Mouse (Mus musculus) hindbrain, embryonic 12.5 days (tissue): Measurements from ENCODE around the gene Exosc6. TPM values are rescaled to one million over a fixed set of nuclear protein-coding genes. Genes with fewer than 3 reads are reported as not detected.
A peak's percentile ranks its signal among the peaks of the same experiment; 100 is the strongest.
"Not testable (repeated sequence)": the region's sequence is repeated elsewhere in the genome, so short reads cannot be mapped to it uniquely, and the experiment has no call there.

Experiments used
- ATAC-seq: fragments of 200-750 bp; cut with Nextera tagmentation; 2 replicates; pipeline ENCODE4 v1.8.0; 2017; ENCODE audit warnings: moderate TSS enrichment; ENCODE audit not compliant: low FRiP score
- H3K27ac ChIP-seq: fragments of 300-500 bp; sonication (generic); 2 replicates; pipeline ENCODE4 v1.5.1; 2016; ENCODE audit warnings: mild to moderate bottlenecking
- H3K27me3 ChIP-seq: fragments of 300-500 bp; sonication (generic); 2 replicates; pipeline ENCODE4 v1.6.1; 2016; ENCODE audit warnings: mild to moderate bottlenecking
- H3K36me3 ChIP-seq: fragments of 300-500 bp; sonication (generic); 2 replicates; pipeline ENCODE4 v1.6.1; 2016; ENCODE audit warnings: mild to moderate bottlenecking
- H3K4me1 ChIP-seq: fragments of 300-500 bp; sonication (generic); 2 replicates; pipeline ENCODE4 v1.6.1; 2016
- H3K4me2 ChIP-seq: fragments of 300-500 bp; sonication (generic); replicated peaks from 2 replicates; pipeline ENCODE4 v1.6.1; 2016; ENCODE audit warnings: mild to moderate bottlenecking
- H3K4me3 ChIP-seq: fragments of 300-500 bp; sonication (generic); 2 replicates; pipeline ENCODE4 v1.5.1; 2016; ENCODE audit warnings: mild to moderate bottlenecking
- H3K9ac ChIP-seq: fragments of 300-500 bp; sonication (generic); 2 replicates; pipeline ENCODE4 v1.6.1; 2016; ENCODE audit warnings: mild to moderate bottlenecking, moderate library complexity
- H3K9me3 ChIP-seq: fragments of 300-500 bp; sonication (generic); replicated peaks from 2 replicates; pipeline ENCODE4 v1.6.1; 2016; ENCODE audit warnings: mild to moderate bottlenecking
- WGBS: fragments of 180-500 bp; shearing (Covaris S2); methylation state at CpG from one replicate; pipeline ENCODE4 v1.1.7; 2016; 5-methylcytosine and 5-hydroxymethylcytosine counted together
- polyA plus RNA-seq: library from polyadenylated mRNA; unstranded; fragments of >200 nt; fragmentation: Nextera tagmentation; extraction: Ambion mirVana; gene quantifications from 2 replicates; pipeline ENCODE4 v1.2.1, GENCODE M21; 2016

Exosc6 gene
- 3.2 TPM in 1 of 2 replicates, not detected in the other for polyA plus RNA-seq

- peak within 1 kb of the TSS; percentile 94 for H3K9ac ChIP-seq
- peak within 1 kb of the TSS; percentile 78 for H3K27ac ChIP-seq
- H3K36me3 ChIP-seq, result peaks cover 57% of the 10 kb centered on the region
- peak within 1 kb of the TSS; percentile 100 for H3K4me3 ChIP-seq
- peaks cover 19% of the 10 kb centered on the region for H3K4me1 ChIP-seq
- peak; percentile 95 for ATAC-seq
- under 1% methylated on average over 57 of the region's 68 CpGs for WGBS
- peak within 1 kb of the TSS; percentile 99 for H3K4me2 ChIP-seq
- no peaks in the 10 kb centered on the region for H3K9me3 ChIP-seq
- no peaks in the 10 kb centered on the region for H3K27me3 ChIP-seq
Measured at GRCm38 (mm10) chr8:111056158-111056663, at the start of gene Exosc6. Gene Exosc6, plus strand, starts transcription at chr8:111056339.

- not testable (repeated sequence) for H3K4me1 ChIP-seq, H3K4me2 ChIP-seq, H3K4me3 ChIP-seq, H3K9me3 ChIP-seq, ATAC-seq, H3K27me3 ChIP-seq, H3K27ac ChIP-seq, H3K9ac ChIP-seq
- H3K36me3 ChIP-seq, result peaks cover 48% of the 10 kb centered on the region
- 90% methylated on average over 7 of the region's 10 CpGs for WGBS
Measured at GRCm38 (mm10) chr8:111010230-111010991, 45.7 kb upstream of the Exosc6 start.

GRCm38 (mm10) chr8:111026609-111027008 lies 29.5 kb upstream of the Exosc6 start:
- not testable (repeated sequence) for H3K4me2 ChIP-seq, H3K9ac ChIP-seq
- WGBS, result 78% methylated on average over 2 of the region's 2 CpGs

GRCm38 (mm10) chr8:111027391-111027937 lies 28.7 kb upstream of the Exosc6 start:
- H3K36me3 ChIP-seq, result no peaks in the 10 kb centered on the region
- H3K4me1 ChIP-seq, result peaks cover 3% of the 10 kb centered on the region; the same call in 1 of the 2 replicates
- H3K9me3 ChIP-seq, result no peaks in the 10 kb centered on the region
- peaks cover 10% of the 10 kb centered on the region; the same call in 1 of the 2 replicates for H3K27me3 ChIP-seq
- H3K4me2 ChIP-seq, result peak overlapping the region; percentile 60
- ATAC-seq, result peak; percentile 88
- no peak overlapping the region for H3K27ac ChIP-seq
- under 1% methylated on average over 31 of the region's 31 CpGs for WGBS
- H3K9ac ChIP-seq, result peak overlapping the region; percentile 72
- peak overlapping the region; percentile 59 for H3K4me3 ChIP-seq

More at GRCm38 (mm10) chr8:111026609-111027008, 29.5 kb upstream of the Exosc6 start:
- not testable (repeated sequence) for H3K4me3 ChIP-seq, H3K36me3 ChIP-seq, H3K9me3 ChIP-seq, H3K27ac ChIP-seq, ATAC-seq, H3K4me1 ChIP-seq, H3K27me3 ChIP-seq

- Histone ChIP-seq H3K4me2 (no peak overlapping the region), H3K9ac (no peak overlapping the region), H3K9me3 (no peaks in the 10 kb centered on the region), H3K27ac (no peak overlapping the region), H3K4me1 (peaks cover 7% of the 10 kb centered on the region), H3K27me3 (peaks cover 10% of the 10 kb centered on the region; the same call in 1 of the 2 replicates), H3K4me3 (no peak overlapping the region), H3K36me3 (no peaks in the 10 kb centered on the region)
- WGBS, result 65% methylated on average over 4 of the region's 4 CpGs
- ATAC-seq, result no peak
Measured at GRCm38 (mm10) chr8:111029589-111029988, 26.6 kb upstream of the Exosc6 start.

- Histone ChIP-seq H3K4me3 (no peak overlapping the region), H3K4me2 (no peak overlapping the region), H3K36me3 (no peaks in the 10 kb centered on the region), H3K4me1 (peaks cover 12% of the 10 kb centered on the region), H3K27me3 (peaks cover 10% of the 10 kb centered on the region; the same call in 1 of the 2 replicates), H3K27ac (no peak overlapping the region), H3K9me3 (no peaks in the 10 kb centered on the region), H3K9ac (no peak overlapping the region)
- WGBS, result 83% methylated on average over 6 of the region's 6 CpGs
- ATAC-seq, result no peak
Measured at GRCm38 (mm10) chr8:111030045-111030444, 26.1 kb upstream of the Exosc6 start.

- Histone ChIP-seq H3K9ac (no peak within 1 kb of the TSS), H3K4me2 (no peak within 1 kb of the TSS), H3K27ac (no peak within 1 kb of the TSS), H3K9me3 (no peaks in the 10 kb centered on the region), H3K27me3 (peaks cover 10% of the 10 kb centered on the region; the same call in 1 of the 2 replicates), H3K36me3 (no peaks in the 10 kb centered on the region), H3K4me1 (peaks cover 18% of the 10 kb centered on the region), H3K4me3 (no peak within 1 kb of the TSS)
- 94% methylated on average over 19 of the region's 19 CpGs for WGBS
- ATAC-seq, result no peak
Measured at GRCm38 (mm10) chr8:111031572-111031971, 24.6 kb upstream of the Exosc6 start, which contains the start of gene Ddx19b. Gene Ddx19b, minus strand, starts transcription at chr8:111031751.

- Histone ChIP-seq H3K36me3 (peaks cover 9% of the 10 kb centered on the region), H3K27me3 (peaks cover 10% of the 10 kb centered on the region; the same call in 1 of the 2 replicates), H3K4me2 (peak within 1 kb of the TSS; percentile 75), H3K27ac (peak within 1 kb of the TSS; percentile 91), H3K4me3 (peak within 1 kb of the TSS; percentile 82), H3K9me3 (no peaks in the 10 kb centered on the region), H3K4me1 (peaks cover 15% of the 10 kb centered on the region), H3K9ac (peak within 1 kb of the TSS; percentile 82)
- no peak for ATAC-seq
- 95% methylated on average over 7 of the region's 7 CpGs for WGBS
Measured at GRCm38 (mm10) chr8:111032916-111033315, 23.2 kb upstream of the Exosc6 start, which contains the start of gene Aars. Gene Aars, plus strand, starts transcription at chr8:111033144.

- peaks cover 15% of the 10 kb centered on the region for H3K4me1 ChIP-seq
- H3K4me2 ChIP-seq, result peak overlapping the region; percentile 75
- H3K4me3 ChIP-seq, result peak overlapping the region; percentile 82
- ATAC-seq, result peak; percentile 99
- H3K27me3 ChIP-seq, result peaks cover 10% of the 10 kb centered on the region; the same call in 1 of the 2 replicates
- peak overlapping the region; percentile 91 for H3K27ac ChIP-seq
- WGBS, result 7% methylated on average over 37 of the region's 37 CpGs
- H3K9ac ChIP-seq, result peak overlapping the region; percentile 82
- peaks cover 15% of the 10 kb centered on the region for H3K36me3 ChIP-seq
- H3K9me3 ChIP-seq, result no peaks in the 10 kb centered on the region
Measured at GRCm38 (mm10) chr8:111033482-111034215, 22.5 kb upstream of the Exosc6 start.

GRCm38 (mm10) chr8:111034276-111034675 lies 21.9 kb upstream of the Exosc6 start:
- Histone ChIP-seq H3K9me3 (no peaks in the 10 kb centered on the region), H3K9ac (peak overlapping the region; percentile 82), H3K4me3 (peak overlapping the region; percentile 82), H3K4me2 (peak overlapping the region; percentile 75), H3K27me3 (peaks cover 10% of the 10 kb centered on the region; the same call in 1 of the 2 replicates), H3K4me1 (peaks cover 15% of the 10 kb centered on the region), H3K27ac (peak overlapping the region; percentile 91), H3K36me3 (peaks cover 21% of the 10 kb centered on the region)
- WGBS, result 25% methylated on average over 12 of the region's 12 CpGs
- peak; percentile 59 for ATAC-seq

- Histone ChIP-seq H3K9me3 (no peaks in the 10 kb centered on the region), H3K27me3 (peaks cover 4% of the 10 kb centered on the region; the same call in 1 of the 2 replicates), H3K4me2 (no peak overlapping the region), H3K27ac (no peak overlapping the region), H3K36me3 (peaks cover 41% of the 10 kb centered on the region), H3K9ac (no peak overlapping the region), H3K4me1 (peaks cover 15% of the 10 kb centered on the region), H3K4me3 (no peak overlapping the region)
- 95% methylated on average over 15 of the region's 15 CpGs for WGBS
- ATAC-seq, result no peak
Measured at GRCm38 (mm10) chr8:111036591-111036990, 19.5 kb upstream of the Exosc6 start.

GRCm38 (mm10) chr8:111042546-111042945 lies 13.6 kb upstream of the Exosc6 start:
- H3K36me3 ChIP-seq, result peaks cover 94% of the 10 kb centered on the region
- H3K4me2 ChIP-seq, result no peak overlapping the region
- no peak overlapping the region for H3K4me3 ChIP-seq
- H3K9ac ChIP-seq, result no peak overlapping the region
- no peaks in the 10 kb centered on the region for H3K4me1 ChIP-seq
- no peaks in the 10 kb centered on the region for H3K9me3 ChIP-seq
- 96% methylated on average over 19 of the region's 19 CpGs for WGBS
- no peaks in the 10 kb centered on the region for H3K27me3 ChIP-seq
- H3K27ac ChIP-seq, result no peak overlapping the region
- ATAC-seq, result no peak
